Mouse (Mus musculus) embryonic fibroblast, embryonic 13.5 days (primary cell): ENCODE results near the gene Hoxa7.

Experiments used
- CTCF ChIP-seq: IDR thresholded peaks from 2 replicates; pipeline ENCODE4 v1.5.1; 2011; ENCODE audit warnings: mild to moderate bottlenecking, control low read depth, low read length, moderate library complexity, borderline replicate concordance; ENCODE audit not compliant: insufficient read depth
- POLR2A ChIP-seq: IDR thresholded peaks from 2 replicates; pipeline ENCODE4 v1.6.1; 2011; ENCODE audit warnings: low read depth, mild to moderate bottlenecking, control low read depth, low read length, moderate library complexity

DNA sequence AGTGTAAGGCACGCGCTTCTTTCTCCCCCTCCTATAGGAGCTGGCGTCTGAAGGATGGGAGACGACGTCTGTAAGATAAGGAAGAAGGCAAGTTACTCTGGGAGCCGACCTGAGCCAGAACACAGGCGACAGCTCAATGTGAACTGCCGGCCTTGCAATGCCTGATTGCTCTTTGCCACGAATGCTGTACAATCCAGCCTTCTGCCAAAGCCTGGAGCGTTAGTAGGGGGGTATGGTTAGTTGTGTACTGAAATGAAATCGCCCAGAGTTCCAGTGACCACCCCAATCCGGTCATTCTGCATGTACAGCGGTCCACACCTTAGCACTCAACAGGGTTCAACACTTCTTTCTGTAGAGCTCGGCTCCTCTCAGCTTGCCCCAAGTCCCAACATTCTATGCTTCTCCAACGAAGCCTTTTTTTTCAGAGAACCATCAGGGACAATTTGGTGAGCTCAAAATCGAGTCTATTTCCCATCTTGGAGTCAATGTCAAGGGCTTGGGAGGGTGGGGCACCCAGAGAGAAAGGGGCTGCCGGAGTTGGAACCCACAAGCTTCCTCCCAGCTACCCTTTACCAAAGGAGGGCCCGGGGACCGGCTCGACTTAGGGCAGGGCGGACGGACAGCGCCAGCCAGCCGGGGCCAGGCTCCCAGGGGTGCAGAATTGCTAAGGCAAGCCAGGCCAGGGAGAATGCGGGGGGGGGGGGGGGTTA is 37.6 kb upstream of the Hoxa7 start:
- no peak for TF ChIP-seq POLR2A
- no peak for TF ChIP-seq CTCF
